Mouse (Mus musculus) activated CD4-positive, CD25-positive, alpha-beta regulatory T cell, adult 4 months (primary cell): ENCODE data around the gene Gm3739. TPM values are rescaled to one million over a fixed set of nuclear protein-coding genes. Genes with fewer than 3 reads are reported as not detected.
"Not testable (repeated sequence)": the region's sequence is repeated elsewhere in the genome, so short reads cannot be mapped to it uniquely, and the experiment has no call there.

Source experiments
- ATAC-seq: one replicate; pipeline ENCODE4 v1.8.0; 2017
- polyA plus RNA-seq, 2 experiments: library from polyadenylated mRNA; unstranded; fragments of 100-300 nt; shearing (Covaris generic); gene quantifications; one replicate each; pipeline ENCODE4 v1.2.1; 2017

The Gm3739 gene
- polyA plus RNA-seq = 10 to 100 TPM in 1 of 2 experiments, 1 to 10 TPM in 1; 7.5 to 12.4 TPM

DNA sequence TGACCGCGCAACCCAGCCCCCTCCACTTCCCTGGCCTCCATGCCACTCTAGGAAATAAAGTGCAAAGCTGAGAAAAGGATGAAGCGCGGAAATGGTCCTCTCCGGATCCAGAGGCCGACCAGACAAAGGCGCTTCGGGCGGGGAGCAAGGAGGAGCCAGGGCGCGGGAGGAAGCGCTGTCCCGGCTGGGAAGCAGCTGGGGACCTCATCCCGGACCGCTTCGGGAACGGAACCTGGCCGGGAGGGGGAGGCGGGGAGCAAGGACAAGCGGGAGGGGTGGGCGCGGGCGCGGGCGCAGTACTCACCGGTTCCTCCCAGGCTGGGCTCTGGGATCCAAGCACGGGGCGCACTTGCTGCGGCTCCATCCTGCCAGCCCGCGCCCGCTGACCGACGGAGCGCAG is at the start of gene Gm3739:
TSS of gene Gm3739 (minus strand) at position 389 of the 400 bp plus-strand sequence.
- not testable (repeated sequence) for ATAC-seq

DNA sequence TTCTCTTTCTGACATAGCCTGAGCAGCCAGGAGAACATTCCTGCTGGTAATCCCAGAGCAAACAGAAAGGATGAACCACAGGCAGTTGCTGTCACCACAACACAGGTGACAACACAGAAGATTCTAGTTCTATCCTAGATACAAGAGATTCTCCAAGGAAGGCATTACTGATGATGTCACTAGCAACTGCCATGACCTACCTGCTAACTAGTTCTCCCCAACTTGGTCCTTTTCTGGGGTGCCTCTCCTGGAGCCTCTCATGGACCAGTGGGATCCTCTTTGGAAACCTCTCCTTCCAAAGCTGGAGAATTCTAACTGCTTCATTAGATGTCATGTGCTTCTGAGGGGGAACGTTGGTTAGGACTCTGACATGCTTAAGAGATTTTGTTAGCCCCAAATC is 17.4 kb upstream of the Gm3739 start, which contains the start of gene Gm5797:
TSS of gene Gm5797 (minus strand) at position 101 of the 400 bp plus-strand sequence.
- ATAC-seq = not testable (repeated sequence)

DNA sequence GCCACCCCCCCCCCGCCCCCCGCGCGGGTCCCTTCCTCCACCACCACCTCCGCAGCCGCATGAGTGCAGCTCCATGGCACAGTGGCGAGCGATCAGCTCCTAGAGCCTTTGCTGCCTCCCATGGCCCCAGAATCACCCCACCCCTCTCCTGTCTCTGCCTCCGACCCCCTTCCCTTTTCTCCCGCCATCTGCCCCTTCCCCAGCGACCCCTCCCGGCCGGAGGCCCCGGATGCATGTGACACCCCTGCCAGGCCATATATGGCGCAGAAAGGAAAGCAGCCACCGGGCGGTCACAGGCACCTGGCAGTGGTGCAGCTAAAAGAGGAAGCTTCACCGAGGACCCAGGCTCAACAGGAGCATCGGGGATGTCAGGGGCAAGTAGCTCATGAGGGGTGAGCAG is 244 bp upstream of the Gm3739 start:
- not testable (repeated sequence) for ATAC-seq

DNA sequence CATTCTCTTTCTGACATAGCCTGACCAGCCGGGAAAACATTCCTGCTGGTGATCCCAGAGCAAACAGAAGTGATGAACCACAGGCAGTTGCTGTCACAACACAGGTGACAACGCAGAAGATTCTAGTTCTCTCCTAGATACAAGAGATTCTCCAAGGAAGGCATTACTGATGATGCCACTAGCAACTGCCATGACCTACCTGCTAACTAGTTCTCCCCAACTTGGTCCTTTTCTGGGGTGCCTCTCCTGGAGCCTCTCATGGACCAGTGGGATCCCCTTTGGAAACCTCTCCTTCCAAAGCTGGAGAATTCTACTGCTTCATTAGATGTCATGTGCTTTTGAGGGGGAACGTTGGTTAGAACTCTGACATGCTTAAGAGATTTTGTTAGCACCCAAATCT is 50.2 kb downstream of the Gm3739 start, which contains the start of gene Gm3727:
TSS of gene Gm3727 (minus strand) at position 101 of the 400 bp plus-strand sequence.
- ATAC-seq = not testable (repeated sequence)

Other genes starting within 250 kb of the Gm3739 start
- 1 to 10 TPM; 3.3 to 5.9 TPM for gene Gm3696, start 214.4 kb downstream of the Gm3739 start, polyA plus RNA-seq
- not detected for gene Gm6676, start 189.6 kb downstream of the Gm3739 start, polyA plus RNA-seq
- gene Gm3512, start 140.5 kb downstream of the Gm3739 start, polyA plus RNA-seq = 10 to 100 TPM in 1 of 2 experiments, 1 to 10 TPM in 1; 8.1 to 10.4 TPM
- gene Gm16434, start 120.5 kb downstream of the Gm3739 start, polyA plus RNA-seq = not detected
- not detected for gene Gm3727, start 50.3 kb downstream of the Gm3739 start, polyA plus RNA-seq
- gene Gm5797, start 17.3 kb upstream of the Gm3739 start, polyA plus RNA-seq = not detected
- not detected for gene Gm8374, start 50.1 kb upstream of the Gm3739 start, polyA plus RNA-seq
- not detected for gene Gm3755, start 135.9 kb upstream of the Gm3739 start, polyA plus RNA-seq
- gene Gm3752, start 168.7 kb upstream of the Gm3739 start, polyA plus RNA-seq = 10 to 100 TPM in 1 of 2 experiments, 1 to 10 TPM in 1; 5.1 to 10.4 TPM